Mouse (Mus musculus) layer of hippocampus, adult 9-10 months (tissue): ENCODE data around the gene Oas1a.
"Not testable (repeated sequence)": the region's sequence is repeated elsewhere in the genome, so short reads cannot be mapped to it uniquely, and the experiment has no call there.

Experiments used
- DNase-seq: peaks from one replicate; pipeline ENCODE4 v3.0.0; 2022; ENCODE audit warnings: low spot score

The Oas1a gene

DNA sequence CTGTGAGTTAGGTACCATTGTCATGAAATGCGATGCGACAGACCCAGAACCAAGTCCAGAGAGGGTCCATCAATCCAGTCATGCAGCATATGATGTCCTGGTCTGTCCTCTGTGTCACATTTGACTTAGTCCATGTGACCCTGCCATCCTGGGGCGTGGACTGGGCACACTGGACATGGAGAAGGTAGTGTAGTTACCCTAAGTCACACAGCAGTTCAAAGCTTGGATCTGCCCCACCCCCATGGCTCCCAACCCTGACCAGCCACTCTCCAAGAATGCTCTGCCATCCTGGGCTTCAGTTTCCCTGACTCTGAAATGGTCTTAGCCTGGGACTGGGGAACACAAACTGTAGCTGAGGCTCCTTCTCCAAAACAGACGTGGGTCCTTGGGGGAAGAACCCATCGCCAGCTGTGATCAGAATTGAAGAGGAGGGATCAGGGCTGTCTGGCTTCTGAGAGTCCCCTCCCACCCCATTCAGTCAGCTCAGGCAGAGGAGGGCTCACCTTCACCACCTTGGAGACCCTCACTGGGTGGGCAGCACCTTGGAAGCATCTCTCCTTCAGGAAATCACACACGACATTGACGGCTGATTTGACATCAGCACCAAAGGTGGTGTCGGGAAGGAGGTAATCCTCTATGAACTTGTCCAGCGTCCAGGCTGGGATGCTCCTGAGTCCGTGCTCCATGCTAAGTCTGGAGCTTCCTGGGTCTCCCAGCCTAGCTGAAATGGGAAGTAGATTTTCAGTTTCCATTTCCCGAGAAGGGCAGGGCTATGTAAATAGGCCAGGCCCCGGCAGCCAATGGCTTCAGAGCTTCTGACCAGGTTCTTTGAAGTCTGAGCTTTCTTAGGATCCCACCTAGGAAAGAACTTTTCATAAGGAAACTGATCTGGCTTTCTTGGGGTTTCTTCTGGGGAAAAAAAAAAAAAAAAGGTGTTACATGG, at the start of gene Oas1a:
Gene Oas1a (minus strand): TSS at position 731 of the 943 bp plus-strand sequence.
- DNase-seq = not testable (repeated sequence)

GRCm38 (mm10) chr5:120953974-120954373, 46.7 kb upstream of the Oas1a start:
- DNase-seq = no peak

DNA sequence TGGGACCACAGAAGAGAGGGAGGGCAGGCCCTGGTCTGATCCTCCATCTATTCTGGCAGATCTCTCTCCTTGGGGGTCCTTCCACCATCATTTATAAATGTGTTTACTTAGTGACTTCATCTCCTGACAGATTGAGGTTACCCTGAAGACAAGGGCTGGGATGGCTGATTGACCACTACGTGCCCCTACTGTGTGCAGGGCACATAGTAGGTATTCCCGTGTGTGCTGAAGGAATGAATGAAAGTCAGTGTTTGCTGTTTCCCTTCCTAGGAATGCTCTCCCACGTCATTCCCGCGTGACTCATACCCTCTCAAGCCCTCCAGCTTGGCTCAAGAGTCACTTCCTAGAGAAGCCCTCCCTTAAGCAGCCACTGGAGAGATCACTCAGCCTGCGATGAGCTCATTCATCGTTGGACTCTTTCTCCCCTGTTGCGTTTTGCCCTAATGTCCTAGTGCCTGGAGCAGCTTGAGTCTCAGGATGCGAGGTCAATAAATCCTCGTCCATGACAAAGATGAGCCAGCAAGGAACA, 45.0 kb upstream of the Oas1a start:
- DNase-seq = no peak

DNA sequence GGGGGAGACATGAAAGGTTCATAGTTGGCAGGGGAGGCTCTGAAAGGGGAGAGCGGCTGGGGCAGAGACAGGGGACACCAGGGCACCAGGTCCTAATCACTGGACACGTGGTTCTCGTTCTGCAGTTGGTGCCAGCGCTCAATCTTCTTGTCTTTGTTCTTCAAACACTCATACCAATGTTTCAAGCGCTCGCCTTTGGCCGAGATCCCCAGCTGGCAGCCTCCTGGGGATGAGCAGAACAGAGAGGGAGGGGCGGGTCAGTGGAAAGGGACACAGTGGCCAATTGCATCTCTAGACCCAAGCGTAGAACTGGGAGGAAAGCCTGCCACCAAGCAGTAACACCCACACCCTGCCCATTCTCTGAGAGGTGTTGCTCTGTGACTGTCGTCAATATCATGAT, 34.8 kb upstream of the Oas1a start:
- DNase-seq = no peak

DNA sequence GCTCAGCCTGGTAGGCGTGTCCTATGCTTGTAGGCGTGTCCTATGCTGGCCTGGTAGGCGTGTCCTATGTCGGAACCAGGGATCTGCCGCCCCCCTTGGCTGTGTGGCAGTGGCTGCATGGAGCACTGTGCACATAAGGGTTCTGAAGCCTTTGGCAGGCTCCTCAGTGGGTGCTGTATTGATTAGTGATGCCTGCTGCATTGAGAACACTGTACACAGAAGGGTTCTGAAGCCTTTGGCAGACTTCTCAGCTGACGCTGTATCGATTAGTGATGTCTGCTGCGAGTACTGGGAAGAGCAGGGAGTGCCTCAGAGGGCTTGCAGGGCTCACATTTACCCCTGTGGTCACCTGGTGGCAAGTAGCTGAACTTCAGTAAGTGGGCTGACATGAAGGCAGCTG, 31.3 kb upstream of the Oas1a start:
- DNase-seq = no peak

GRCm38 (mm10) chr5:120937841-120938240, 30.5 kb upstream of the Oas1a start:
- no peak for DNase-seq

GRCm38 (mm10) chr5:120933966-120934365, 26.6 kb upstream of the Oas1a start:
- DNase-seq = no peak

DNA sequence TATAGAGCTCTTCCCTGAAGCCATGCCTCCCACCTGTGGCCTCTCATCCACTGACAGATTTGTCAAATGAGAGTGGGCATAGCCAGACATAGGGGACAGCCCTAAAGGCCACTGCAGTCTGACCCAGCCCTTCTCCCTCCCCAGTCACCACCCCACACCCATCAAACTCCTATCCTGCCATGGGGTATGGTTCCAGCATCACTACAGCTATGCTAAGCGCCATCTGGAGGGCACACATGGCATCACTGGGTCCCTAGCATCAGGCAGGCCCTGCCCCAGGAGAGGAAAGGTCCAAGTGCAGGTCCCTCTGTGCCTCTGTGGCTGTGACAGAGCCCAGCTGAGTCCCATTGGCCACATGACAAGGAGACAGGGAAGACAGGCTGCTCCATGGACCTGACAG, 19.7 kb upstream of the Oas1a start:
- no peak for DNase-seq

- not testable (repeated sequence) for DNase-seq
Measured at GRCm38 (mm10) chr5:120926311-120926710, 19.0 kb upstream of the Oas1a start.

DNA sequence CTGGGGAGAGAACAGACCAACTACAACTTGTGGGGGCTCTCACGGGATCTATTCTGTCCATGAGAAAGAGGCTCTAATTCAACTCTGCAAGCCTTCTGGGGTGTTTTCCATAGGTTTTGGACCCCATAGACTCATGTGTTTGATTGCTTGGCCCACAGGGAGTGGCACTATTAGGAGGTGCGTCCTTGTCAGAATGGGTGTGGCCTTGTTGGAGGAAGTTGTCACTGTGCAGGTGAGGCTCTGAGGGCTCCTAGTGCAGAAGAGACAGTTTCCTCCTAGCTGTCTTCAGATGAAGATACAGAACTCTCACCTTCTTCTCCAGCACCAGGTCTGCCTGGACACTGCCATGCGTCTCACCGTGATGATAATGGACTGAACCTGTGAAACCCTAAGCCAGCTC, 17.2 kb upstream of the Oas1a start:
- DNase-seq = not testable (repeated sequence)

- DNase-seq = no peak
Measured at GRCm38 (mm10) chr5:120923969-120924368, 16.6 kb upstream of the Oas1a start.

- no peak for DNase-seq
Measured at GRCm38 (mm10) chr5:120920296-120920695, 13.0 kb upstream of the Oas1a start.

GRCm38 (mm10) chr5:120919156-120919935, 12.0 kb upstream of the Oas1a start:
- not testable (repeated sequence) for DNase-seq

DNA sequence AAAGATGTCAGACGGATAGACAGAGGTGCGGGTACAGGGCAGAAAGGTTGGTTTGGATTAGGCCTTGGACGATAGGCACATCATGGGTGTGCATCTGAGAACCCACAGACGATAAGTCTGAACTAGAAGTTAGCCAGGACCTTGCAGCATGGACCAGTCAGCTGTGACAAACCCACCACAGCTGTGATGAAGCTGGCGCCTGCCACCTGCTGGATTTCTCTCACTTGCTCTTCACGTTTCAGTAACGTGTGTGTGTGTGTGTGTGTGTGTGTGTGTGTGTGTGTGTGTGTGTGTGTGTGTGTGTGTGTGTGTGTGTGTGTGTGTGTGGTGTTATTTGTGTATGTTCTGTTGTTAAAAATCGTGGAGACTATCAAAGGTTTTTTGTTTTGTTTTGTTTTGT, 6.9 kb upstream of the Oas1a start, which contains the start of gene Oas1d:
Gene Oas1d (plus strand): TSS at position 333 of the 400 bp plus-strand sequence.
- not testable (repeated sequence) for DNase-seq

GRCm38 (mm10) chr5:120908196-120908920, 1.0 kb upstream of the Oas1a start:
- DNase-seq = no peak

- no peak for DNase-seq
Measured at GRCm38 (mm10) chr5:120902056-120902455, 5.3 kb downstream of the Oas1a start.

- no peak for DNase-seq
Measured at GRCm38 (mm10) chr5:120900666-120901065, 6.7 kb downstream of the Oas1a start.

DNA sequence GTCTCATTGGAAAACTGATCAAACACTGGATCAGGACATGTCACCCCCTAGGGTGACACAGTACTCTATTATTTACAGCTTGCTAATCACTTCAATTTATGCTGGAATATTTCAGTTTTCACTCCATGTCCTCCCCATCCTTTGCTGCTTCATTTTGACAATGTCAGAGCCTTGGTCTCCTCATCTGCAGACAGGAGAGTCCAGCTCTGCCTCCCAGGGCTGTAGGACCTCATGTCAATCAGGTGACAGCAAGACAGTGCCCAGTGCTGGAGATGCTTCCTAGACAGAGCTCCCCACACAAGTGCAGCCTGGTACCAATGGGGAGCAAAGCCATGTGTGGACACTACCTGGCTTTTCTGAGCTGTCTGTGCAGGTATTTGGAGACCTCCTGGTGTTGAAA, 8.6 kb downstream of the Oas1a start:
- no peak for DNase-seq

GRCm38 (mm10) chr5:120898307-120898706, 9.0 kb downstream of the Oas1a start:
- no peak for DNase-seq

- no peak for DNase-seq
Measured at GRCm38 (mm10) chr5:120895231-120895900, 12.0 kb downstream of the Oas1a start.

DNA sequence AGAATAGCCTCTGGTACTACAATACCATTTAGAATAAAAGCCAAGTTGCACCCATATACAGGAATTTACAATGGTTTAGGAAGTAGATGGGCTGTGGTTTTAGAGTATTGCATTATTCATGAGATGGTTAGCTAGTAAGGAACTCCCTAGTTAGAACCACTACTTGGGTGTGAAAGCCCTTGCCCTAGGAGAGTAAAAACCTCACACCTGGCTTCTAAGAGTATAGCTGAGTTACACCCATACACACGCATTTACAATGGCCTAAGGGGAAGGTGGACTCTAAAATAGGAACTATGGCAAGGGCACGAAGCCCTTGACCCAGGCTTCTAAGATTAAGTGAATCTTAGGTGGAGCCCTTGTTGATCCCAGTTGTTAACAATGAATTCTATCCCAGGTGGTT, 12.6 kb downstream of the Oas1a start:
- not testable (repeated sequence) for DNase-seq
